Mouse (Mus musculus) embryonic facial prominence, embryonic 13.5 days (tissue): ENCODE results near the gene Cadm2. TPM values are rescaled to one million over a fixed set of nuclear protein-coding genes. Genes with fewer than 3 reads are reported as not detected.

ENCODE experiments used
- ATAC-seq: fragments of 200-750 bp; cut with Nextera tagmentation; 2 replicates; pipeline ENCODE4 v1.8.0; 2017; ENCODE audit warnings: low read depth; ENCODE audit not compliant: insufficient number of reproducible peaks, insufficient read depth, low FRiP score, low TSS enrichment
- H3K27ac ChIP-seq: fragments of 300-500 bp; sonication (generic); 2 replicates; pipeline ENCODE4 v1.5.1; 2015; ENCODE audit warnings: moderate library complexity, mild to moderate bottlenecking, inconsistent platforms
- H3K27me3 ChIP-seq: fragments of 300-500 bp; sonication (generic); 2 replicates; pipeline ENCODE4 v1.6.1; 2015; ENCODE audit warnings: mild to moderate bottlenecking, inconsistent platforms
- H3K36me3 ChIP-seq: fragments of 300-500 bp; sonication (generic); 2 replicates; pipeline ENCODE4 v1.6.1; 2015; ENCODE audit warnings: mild to moderate bottlenecking, inconsistent platforms
- H3K4me1 ChIP-seq: fragments of 300-500 bp; sonication (generic); 2 replicates; pipeline ENCODE4 v1.6.1; 2015; ENCODE audit warnings: inconsistent platforms
- H3K4me2 ChIP-seq: fragments of 300-500 bp; sonication (generic); 2 replicates; pipeline ENCODE4 v1.6.1; 2015; ENCODE audit warnings: moderate library complexity, mild to moderate bottlenecking, inconsistent platforms
- H3K4me3 ChIP-seq: fragments of 300-500 bp; sonication (generic); 2 replicates; pipeline ENCODE4 v1.5.1; 2015; ENCODE audit warnings: mild to moderate bottlenecking, inconsistent platforms
- H3K9ac ChIP-seq: fragments of 300-500 bp; sonication (generic); 2 replicates; pipeline ENCODE4 v1.6.1; 2015; ENCODE audit warnings: mild to moderate bottlenecking, inconsistent platforms
- H3K9me3 ChIP-seq: fragments of 300-500 bp; sonication (generic); 2 replicates; pipeline ENCODE4 v1.6.1; 2016; ENCODE audit warnings: inconsistent platforms
- WGBS: fragments of 180-500 bp; shearing (Covaris S2); methylation state at CpG from one replicate; pipeline ENCODE4 v1.1.7; 2015; ENCODE audit warnings: mixed read lengths; 5-methylcytosine and 5-hydroxymethylcytosine counted together
- polyA plus RNA-seq: library from polyadenylated mRNA; unstranded; fragments of >200 nt; fragmentation: Nextera tagmentation; extraction: Ambion mirVana; gene quantifications from 2 replicates; pipeline ENCODE4 v1.2.1, GENCODE M21; 2015

The Cadm2 gene
- polyA plus RNA-seq, 1 experiment from 2014 or later: 3.8 TPM

DNA sequence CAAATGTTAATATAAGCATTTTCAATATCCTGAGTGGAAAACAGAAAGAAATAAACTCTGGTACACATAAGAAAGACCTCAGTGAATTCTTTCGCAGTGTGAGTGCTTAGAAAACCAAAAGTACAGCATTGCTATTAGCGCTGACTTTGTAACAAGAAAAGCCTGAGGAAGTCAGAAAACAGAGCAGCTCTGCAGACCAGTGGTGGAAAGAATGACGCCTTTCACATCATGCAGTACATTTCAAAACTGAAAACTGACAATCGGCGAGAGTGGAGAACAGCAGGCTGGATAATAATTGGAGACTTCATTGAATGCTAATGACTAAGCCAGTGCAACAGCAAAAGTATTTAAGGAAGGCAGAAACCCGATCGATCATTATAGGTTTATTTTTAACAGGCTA, 138.2 kb downstream of the Cadm2 start:
- Histone ChIP-seq H3K4me1 (no peaks in the 10 kb centered on the region), H3K27ac (no peak overlapping the region), H3K27me3 (no peaks in the 10 kb centered on the region), H3K9me3 (no peaks in the 10 kb centered on the region), H3K4me2 (no peak overlapping the region), H3K4me3 (no peak overlapping the region), H3K9ac (no peak overlapping the region), H3K36me3 (no peaks in the 10 kb centered on the region)
- WGBS: 70% methylated on average over 7 of the region's 7 CpGs
- no peak for ATAC-seq

DNA sequence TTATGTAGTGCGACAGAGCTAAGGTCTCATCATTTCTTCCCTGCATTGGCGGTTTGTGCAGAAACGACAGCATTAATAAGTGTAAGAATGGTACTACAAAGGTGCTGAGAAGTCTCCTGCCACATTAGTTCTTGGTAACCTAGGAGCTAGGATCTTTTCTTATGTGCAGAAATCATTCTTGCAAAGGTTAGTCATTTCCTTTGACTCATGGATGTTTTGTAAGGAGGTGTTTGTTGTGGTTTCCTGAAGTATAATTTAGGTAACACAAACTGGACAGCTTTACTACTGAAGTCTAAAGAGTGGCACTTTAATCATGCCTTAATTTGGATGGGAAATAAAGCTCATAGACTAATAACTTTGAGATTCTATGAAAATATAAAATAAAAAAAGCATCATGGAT, 153.7 kb downstream of the Cadm2 start:
- H3K36me3 ChIP-seq: no peaks in the 10 kb centered on the region
- no peaks in the 10 kb centered on the region for H3K27me3 ChIP-seq
- no peak overlapping the region for H3K4me3 ChIP-seq
- no peak overlapping the region for H3K4me2 ChIP-seq
- ATAC-seq: no peak
- no peaks in the 10 kb centered on the region for H3K4me1 ChIP-seq
- no peaks in the 10 kb centered on the region for H3K9me3 ChIP-seq
- no peak overlapping the region for H3K27ac ChIP-seq
- H3K9ac ChIP-seq: no peak overlapping the region
- WGBS: 89% methylated on average over 3 of the region's 3 CpGs

DNA sequence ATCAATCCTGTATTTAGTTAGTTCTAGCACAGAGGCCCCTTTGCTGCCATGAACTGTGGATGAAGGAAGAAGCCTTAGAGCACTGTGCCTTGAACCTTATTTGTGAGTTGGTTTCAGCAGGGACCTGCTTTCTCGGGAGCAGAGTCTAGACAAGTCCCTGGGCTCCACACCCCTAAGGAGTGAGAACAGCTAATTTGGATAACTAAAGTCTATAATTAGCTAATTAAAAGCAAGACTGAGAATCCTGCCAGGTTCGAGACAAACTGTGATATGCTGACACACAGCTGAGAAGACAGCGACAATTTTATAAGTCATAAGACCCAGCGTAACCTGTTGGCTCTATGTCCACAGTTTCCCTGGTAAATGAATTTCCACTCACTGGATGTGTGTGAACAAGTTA, 184.4 kb downstream of the Cadm2 start:
- H3K4me3 ChIP-seq: no peak overlapping the region
- no peak overlapping the region for H3K4me2 ChIP-seq
- no peaks in the 10 kb centered on the region for H3K27me3 ChIP-seq
- H3K4me1 ChIP-seq: no peaks in the 10 kb centered on the region
- H3K36me3 ChIP-seq: no peaks in the 10 kb centered on the region
- H3K9me3 ChIP-seq: no peaks in the 10 kb centered on the region
- H3K9ac ChIP-seq: no peak overlapping the region
- 66% methylated on average over 4 of the region's 4 CpGs for WGBS
- H3K27ac ChIP-seq: no peak overlapping the region
- ATAC-seq: no peak

DNA sequence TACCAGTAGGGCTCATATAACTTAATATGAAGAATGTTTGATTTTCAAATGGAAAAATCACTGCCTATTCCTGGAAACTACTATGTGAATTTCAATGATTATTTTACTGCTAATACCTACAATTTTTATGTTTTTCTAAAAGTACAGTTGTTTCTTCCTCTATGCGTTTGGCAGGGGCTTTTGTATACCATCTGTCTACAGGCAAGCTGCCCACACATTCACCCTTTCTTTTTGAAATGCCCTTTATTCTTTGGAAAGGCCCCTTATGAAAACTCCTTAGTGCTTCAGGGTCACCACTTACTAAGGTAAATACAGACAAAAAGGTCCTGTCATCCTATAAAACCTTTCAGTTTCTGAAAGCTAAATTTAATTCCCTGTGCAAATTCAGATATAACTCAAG, 195.3 kb downstream of the Cadm2 start:
- no peaks in the 10 kb centered on the region for H3K4me1 ChIP-seq
- no peak for ATAC-seq
- H3K9ac ChIP-seq: no peak overlapping the region
- H3K4me3 ChIP-seq: no peak overlapping the region
- H3K27ac ChIP-seq: no peak overlapping the region
- H3K4me2 ChIP-seq: no peak overlapping the region
- 70% methylated on average over 1 of the region's 1 CpGs for WGBS
- H3K9me3 ChIP-seq: no peaks in the 10 kb centered on the region
- no peaks in the 10 kb centered on the region for H3K36me3 ChIP-seq
- no peaks in the 10 kb centered on the region for H3K27me3 ChIP-seq

DNA sequence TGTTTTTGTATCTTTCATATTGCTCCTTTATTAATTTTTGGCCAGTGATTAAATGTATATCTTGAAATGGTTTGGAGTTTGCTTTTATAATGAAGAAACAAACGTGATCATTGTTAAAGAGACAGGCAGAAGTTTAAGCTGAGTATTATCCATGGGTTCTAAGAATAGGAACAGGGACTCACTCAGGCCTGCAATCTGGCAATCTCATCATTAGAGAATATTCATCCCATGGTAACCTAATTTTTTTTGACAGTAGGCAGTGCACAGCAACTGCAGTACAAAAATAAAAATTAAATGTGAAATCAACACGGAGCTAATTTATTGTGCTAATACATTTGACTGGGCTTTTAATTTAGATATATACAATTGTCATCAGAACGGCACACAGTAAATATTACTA, 209.8 kb downstream of the Cadm2 start:
- H3K4me1 ChIP-seq: no peaks in the 10 kb centered on the region
- no peaks in the 10 kb centered on the region for H3K36me3 ChIP-seq
- no peaks in the 10 kb centered on the region for H3K27me3 ChIP-seq
- 64% methylated on average over 3 of the region's 3 CpGs for WGBS
- no peak overlapping the region for H3K4me2 ChIP-seq
- H3K9ac ChIP-seq: no peak overlapping the region
- ATAC-seq: no peak
- no peaks in the 10 kb centered on the region for H3K9me3 ChIP-seq
- no peak overlapping the region for H3K4me3 ChIP-seq
- no peak overlapping the region for H3K27ac ChIP-seq

DNA sequence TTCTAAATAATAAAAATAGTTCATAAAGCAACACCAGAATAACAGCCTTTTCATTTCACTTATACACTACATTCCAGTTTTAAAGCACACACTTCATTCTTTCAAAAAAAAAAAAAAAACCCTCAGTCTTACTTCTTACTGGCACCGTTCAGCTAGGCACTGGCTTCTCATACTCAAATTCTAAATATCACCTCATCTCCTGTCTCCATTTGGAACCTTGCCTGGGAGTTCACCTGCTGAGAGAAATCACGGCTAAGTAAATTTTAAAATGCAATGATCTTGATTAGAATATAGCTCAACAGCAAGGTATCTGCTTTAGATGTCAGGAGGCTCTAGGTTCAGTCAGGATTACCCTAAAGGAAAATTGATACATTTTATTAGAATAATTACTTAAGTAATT, 210.2 kb downstream of the Cadm2 start:
- no peak for ATAC-seq
- WGBS: 75% methylated on average over 2 of the region's 2 CpGs
- H3K9ac ChIP-seq: no peak overlapping the region
- H3K4me2 ChIP-seq: no peak overlapping the region
- H3K36me3 ChIP-seq: no peaks in the 10 kb centered on the region
- no peaks in the 10 kb centered on the region for H3K9me3 ChIP-seq
- no peaks in the 10 kb centered on the region for H3K4me1 ChIP-seq
- H3K27me3 ChIP-seq: no peaks in the 10 kb centered on the region
- H3K27ac ChIP-seq: no peak overlapping the region
- H3K4me3 ChIP-seq: no peak overlapping the region

DNA sequence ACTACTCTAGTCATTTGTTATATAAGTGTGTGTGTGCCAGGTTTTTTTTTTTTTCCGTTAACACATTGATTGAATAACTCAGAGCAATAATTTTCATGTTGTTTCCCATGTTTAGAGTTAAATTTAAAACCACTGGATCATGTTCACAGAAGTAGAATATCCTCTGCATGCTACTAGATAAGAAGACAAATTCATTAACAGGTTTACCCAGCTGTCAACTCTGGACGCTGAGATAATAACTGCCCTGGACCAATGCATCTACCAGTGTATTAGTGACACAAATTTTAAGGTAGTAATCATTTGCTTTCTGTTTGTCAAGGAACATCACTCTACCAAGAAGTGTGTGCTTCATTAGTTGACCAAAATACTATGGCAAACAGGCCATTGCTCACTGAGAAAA, 253.0 kb downstream of the Cadm2 start:
- Histone ChIP-seq H3K27ac (no peak overlapping the region), H3K4me3 (no peak overlapping the region), H3K9ac (no peak overlapping the region), H3K9me3 (no peaks in the 10 kb centered on the region), H3K27me3 (no peaks in the 10 kb centered on the region), H3K4me1 (no peaks in the 10 kb centered on the region), H3K4me2 (no peak overlapping the region), H3K36me3 (no peaks in the 10 kb centered on the region)
- WGBS: 72% methylated on average over 2 of the region's 2 CpGs
- no peak for ATAC-seq

DNA sequence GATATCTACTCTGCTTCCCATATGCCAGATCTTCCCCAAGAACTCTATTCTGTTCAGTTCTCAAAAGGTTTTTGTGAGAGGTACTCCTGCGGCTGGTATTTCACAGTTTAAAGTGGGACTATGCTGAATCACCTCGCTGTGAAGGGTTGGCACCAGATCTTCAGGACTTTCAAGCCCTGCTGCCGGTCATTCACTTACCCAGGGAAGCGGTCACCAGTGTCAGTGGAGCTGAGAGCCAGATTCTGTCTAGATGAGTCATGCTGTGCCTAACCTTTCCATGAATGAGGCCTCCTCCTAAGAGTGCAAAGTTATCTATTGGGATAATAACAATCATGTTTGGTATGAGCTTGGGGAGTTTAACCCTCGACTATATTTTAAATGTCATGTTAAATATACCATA, 272.7 kb downstream of the Cadm2 start:
- Histone ChIP-seq H3K4me3 (no peak overlapping the region), H3K4me2 (no peak overlapping the region), H3K27ac (no peak overlapping the region), H3K4me1 (no peaks in the 10 kb centered on the region), H3K36me3 (no peaks in the 10 kb centered on the region), H3K27me3 (no peaks in the 10 kb centered on the region), H3K9me3 (no peaks in the 10 kb centered on the region), H3K9ac (no peak overlapping the region)
- 84% methylated on average over 5 of the region's 5 CpGs for WGBS
- no peak for ATAC-seq

DNA sequence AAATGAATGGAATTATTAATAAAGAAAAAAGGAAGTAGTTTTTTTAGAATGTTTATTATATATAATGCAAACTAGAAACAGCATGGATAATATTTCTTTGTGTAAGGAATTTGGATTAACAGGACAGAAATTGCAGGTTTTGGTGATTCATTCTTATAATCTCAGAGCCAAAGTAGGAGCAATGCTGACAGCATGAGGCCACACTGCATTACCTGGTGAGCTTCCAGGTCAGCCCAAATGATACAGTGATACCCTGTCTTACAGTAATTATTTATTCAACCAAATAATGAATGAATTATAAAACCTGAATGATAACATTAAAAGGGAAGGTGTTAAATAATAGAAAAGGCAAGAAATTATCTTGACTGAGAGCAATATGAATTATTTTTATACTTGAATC, 273.1 kb downstream of the Cadm2 start:
- no peaks in the 10 kb centered on the region for H3K4me1 ChIP-seq
- no peaks in the 10 kb centered on the region for H3K9me3 ChIP-seq
- no peak overlapping the region for H3K27ac ChIP-seq
- H3K27me3 ChIP-seq: no peaks in the 10 kb centered on the region
- no peak for ATAC-seq
- H3K4me2 ChIP-seq: no peak overlapping the region
- H3K9ac ChIP-seq: no peak overlapping the region
- H3K4me3 ChIP-seq: no peak overlapping the region
- no peaks in the 10 kb centered on the region for H3K36me3 ChIP-seq

DNA sequence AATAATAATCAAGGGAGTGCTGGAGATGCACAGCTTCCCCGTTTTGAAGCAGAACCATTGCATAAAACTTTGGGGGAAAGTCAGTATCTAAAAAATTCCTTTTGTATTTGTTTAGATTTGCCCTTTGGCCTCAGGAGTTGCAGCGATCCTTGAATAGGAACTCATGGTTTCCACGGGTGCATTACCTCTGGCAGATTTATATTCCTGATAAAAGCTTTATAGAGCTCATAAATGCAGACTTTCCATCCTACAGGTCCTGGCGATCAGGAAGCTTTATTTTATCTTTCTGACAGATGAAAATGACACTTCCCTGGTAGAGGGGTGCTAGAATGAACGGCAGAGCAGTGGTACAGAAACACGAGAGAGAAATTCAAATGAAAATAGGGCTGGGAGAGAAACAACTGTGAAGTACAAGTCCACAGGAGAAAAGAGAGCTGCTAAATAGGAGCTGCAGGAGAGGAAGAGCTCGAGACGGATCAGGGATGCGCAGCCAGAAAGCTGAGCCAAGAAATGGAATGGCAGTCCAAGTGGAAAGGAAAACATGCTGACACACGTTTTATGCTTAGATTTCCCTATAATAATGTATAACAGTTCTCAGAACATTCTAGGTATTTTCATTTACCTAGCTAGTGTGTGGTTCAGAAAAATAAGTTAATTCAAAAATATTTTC, 274.0 kb downstream of the Cadm2 start:
- no peaks in the 10 kb centered on the region for H3K9me3 ChIP-seq
- ATAC-seq: no peak
- H3K4me3 ChIP-seq: no peak overlapping the region
- H3K36me3 ChIP-seq: no peaks in the 10 kb centered on the region
- H3K4me1 ChIP-seq: no peaks in the 10 kb centered on the region
- WGBS: 63% methylated on average over 10 of the region's 10 CpGs
- no peak overlapping the region for H3K4me2 ChIP-seq
- H3K27me3 ChIP-seq: no peaks in the 10 kb centered on the region
- no peak overlapping the region for H3K9ac ChIP-seq
- no peak overlapping the region for H3K27ac ChIP-seq

DNA sequence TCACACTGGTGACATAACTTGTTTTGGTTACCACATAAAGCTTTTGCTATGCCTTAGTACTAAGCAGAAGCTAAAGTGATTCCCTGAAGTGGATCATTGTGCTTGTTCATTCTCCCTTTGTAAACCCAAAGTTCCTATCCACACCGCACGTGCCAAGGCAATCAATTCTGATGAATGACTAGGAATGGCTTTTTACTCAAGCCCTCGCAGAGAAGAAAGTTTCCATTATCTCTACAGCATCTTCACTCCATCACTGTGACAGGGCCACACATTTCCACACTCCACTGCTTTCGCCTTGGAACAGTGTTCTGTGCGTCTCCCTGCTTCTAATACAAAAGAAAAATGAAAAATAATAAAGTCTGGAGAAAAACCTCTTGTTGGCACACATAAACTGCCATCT, 276.5 kb downstream of the Cadm2 start:
- Histone ChIP-seq H3K9ac (no peak overlapping the region), H3K36me3 (no peaks in the 10 kb centered on the region), H3K27me3 (no peaks in the 10 kb centered on the region), H3K4me2 (no peak overlapping the region), H3K27ac (no peak overlapping the region), H3K9me3 (no peaks in the 10 kb centered on the region), H3K4me3 (no peak overlapping the region), H3K4me1 (no peaks in the 10 kb centered on the region)
- 73% methylated on average over 5 of the region's 5 CpGs for WGBS
- no peak for ATAC-seq

DNA sequence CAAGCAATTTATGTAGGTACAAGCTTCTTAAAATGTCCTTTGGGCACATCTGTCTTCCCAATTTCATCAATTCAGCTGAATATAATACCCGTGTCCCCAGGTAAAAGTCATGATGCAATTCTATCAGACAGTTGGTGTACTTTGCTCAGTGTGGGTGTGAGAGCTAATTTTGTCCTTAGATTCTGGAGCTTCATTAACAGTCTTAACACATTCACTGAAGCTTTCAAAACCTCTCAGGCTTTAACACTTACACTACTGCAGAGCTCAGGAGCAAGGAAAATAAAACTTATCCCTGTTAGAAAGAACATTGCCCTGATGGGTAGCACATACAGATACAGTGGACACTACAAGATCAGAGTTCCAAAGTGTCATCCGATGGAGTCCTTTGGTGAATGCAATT, 309.7 kb downstream of the Cadm2 start:
- 74% methylated on average over 2 of the region's 2 CpGs for WGBS
- no peak overlapping the region for H3K4me2 ChIP-seq
- H3K27me3 ChIP-seq: no peaks in the 10 kb centered on the region
- H3K4me3 ChIP-seq: no peak overlapping the region
- no peak overlapping the region for H3K27ac ChIP-seq
- H3K9me3 ChIP-seq: no peaks in the 10 kb centered on the region
- H3K9ac ChIP-seq: no peak overlapping the region
- H3K4me1 ChIP-seq: no peaks in the 10 kb centered on the region
- ATAC-seq: no peak
- H3K36me3 ChIP-seq: no peaks in the 10 kb centered on the region

DNA sequence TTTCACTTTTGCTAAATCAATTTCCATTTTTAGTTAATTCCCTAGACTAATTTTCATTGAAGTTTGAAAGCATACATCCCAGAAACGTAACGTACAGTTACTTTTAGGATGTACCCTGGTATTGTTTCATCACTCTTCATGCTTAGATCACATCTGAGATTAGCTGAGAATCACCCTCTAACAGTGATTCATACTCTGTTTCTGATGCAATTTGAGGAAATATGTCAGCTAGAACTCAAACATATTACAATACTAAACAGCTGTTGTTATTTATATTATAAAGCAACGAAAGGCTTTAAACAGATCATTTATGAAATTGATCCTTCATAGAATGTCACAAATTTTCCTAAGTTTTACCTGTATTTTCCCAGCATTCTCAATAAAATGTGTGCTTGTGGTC, 336.0 kb downstream of the Cadm2 start:
- 85% methylated on average over 3 of the region's 3 CpGs for WGBS
- Histone ChIP-seq H3K36me3 (no peaks in the 10 kb centered on the region), H3K4me2 (no peak overlapping the region), H3K4me1 (no peaks in the 10 kb centered on the region), H3K27ac (no peak overlapping the region), H3K9me3 (no peaks in the 10 kb centered on the region), H3K9ac (no peak overlapping the region), H3K27me3 (no peaks in the 10 kb centered on the region), H3K4me3 (no peak overlapping the region)
- no peak for ATAC-seq
